Mouse (Mus musculus) ovary, postnatal 14 days (tissue): Measurements from ENCODE around the gene Siae.

ENCODE experiments used
- DNase-seq: peaks from one replicate; pipeline ENCODE4 v3.0.0; 2022; ENCODE audit warnings: low spot score

Gene Siae

DNA sequence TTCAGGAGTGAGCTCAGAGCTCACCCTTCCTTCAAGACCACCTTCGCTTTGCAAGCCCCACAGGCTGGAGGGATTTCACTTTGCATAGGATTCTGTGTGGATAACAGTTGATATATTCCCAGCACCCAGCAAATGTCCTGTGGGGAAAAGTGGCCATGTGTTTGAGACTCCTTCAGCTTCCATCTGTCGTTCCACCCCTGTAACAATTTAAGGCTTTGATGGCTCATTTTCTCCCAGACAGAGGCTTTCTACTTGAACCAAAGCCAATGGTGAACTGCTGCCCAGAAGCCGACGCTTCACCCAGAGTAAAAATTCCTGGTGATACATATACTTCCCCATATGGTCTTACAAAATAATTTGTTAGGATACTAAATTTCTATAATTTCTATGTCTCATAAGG lies 119.8 kb downstream of the Siae start:
- no peak for DNase-seq

DNA sequence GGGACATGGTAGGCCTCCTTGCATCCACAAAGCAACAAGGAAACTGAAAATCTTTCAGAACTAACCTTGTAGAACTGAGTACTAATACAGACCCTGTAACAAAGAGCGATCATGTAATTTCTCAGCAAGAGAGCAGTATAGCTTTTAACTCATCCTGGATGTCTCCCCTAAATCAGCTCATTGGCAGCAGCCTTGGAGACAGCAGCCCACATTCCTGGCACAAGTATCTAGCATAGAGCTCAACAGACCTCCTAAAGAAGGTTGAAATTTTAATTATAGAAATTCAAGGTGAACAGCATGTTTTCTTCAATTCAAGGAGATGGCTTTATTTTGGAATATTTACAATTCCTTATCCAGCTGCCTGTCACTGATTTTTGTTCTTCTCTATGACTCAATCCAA lies 125.6 kb downstream of the Siae start:
- no peak for DNase-seq

- DNase-seq: no peak
These were observed 131.9 kb downstream of the Siae start for GRCm38 (mm10) chr9:37687288-37687940.

DNA sequence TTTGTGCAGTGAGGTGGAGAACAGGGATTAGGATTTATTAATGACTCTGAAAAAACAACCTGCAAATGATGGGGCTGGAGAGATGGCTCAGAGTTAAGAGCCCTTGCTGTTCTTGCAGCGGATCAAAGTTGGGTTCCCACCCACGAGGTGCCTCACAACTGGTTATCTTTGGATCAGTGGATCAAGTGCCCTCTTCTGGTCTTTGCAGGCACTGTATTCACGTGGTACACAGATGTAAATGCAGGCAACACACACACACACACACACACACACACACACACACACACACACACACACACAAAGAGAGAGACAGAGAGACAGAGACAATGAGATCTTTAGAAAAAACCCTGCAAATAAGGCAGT lies 132.4 kb downstream of the Siae start:
- no peak for DNase-seq

DNA sequence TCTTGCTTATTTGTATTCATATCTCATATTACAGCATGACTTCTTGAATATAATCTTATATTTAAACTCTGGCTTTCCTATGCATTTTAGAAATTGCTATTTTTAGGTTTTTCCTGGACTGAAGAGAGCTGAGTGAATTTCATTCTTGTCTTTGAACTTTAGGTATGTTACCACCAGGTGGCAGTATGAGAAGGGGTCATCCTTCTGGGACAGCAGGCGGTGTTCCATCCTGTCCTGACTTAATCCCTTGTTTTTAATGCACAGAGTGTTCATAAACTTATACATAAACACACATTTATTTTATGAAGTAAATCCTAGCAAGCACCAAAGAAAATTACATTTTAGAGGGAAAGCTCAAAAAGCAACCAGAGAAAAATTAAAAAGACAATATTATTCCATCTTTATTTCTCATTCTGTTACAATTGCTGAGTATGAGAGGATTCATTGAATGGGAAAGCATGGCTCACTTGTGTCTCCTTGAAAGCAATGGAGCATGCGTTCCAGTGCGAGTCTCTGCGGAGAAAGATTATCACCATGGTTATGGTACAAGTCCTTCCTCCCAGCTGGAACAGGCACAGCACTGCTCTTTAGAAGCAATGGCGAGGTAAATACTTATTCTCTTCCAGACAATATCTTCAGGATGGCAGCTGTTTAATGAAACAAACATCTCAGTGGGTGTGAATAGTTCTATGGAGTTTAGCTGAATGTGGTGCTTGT lies 134.6 kb downstream of the Siae start:
- no peak for DNase-seq
